Mouse (Mus musculus) liver, embryonic 14.5 days (tissue): Measurements from ENCODE around the gene Gpr142. TPM values are rescaled to one million over a fixed set of nuclear protein-coding genes. Genes with fewer than 3 reads are reported as not detected.
A peak's percentile ranks its signal among the peaks of the same experiment; 100 is the strongest.

Source experiments
- ATAC-seq: fragments of 200-750 bp; cut with Nextera tagmentation; 2 replicates; pipeline ENCODE4 v1.8.0; 2017; ENCODE audit warnings: moderate number of reproducible peaks, mild to moderate bottlenecking, moderate library complexity; ENCODE audit not compliant: insufficient read depth
- DNase-seq, 3 experiments: peaks; one replicate each; pipeline ENCODE4 v3.0.0-alpha.2; 2012 to 2013; ENCODE audit warnings: low read depth in 3 of 3, low spot score in 3 of 3
- H3K27ac ChIP-seq: fragments of 300-500 bp; sonication (generic); 2 replicates; pipeline ENCODE4 v1.5.1; 2014; ENCODE audit warnings: moderate library complexity, mild to moderate bottlenecking, control low read depth, inconsistent platforms
- H3K27me3 ChIP-seq: fragments of 300-500 bp; sonication (generic); 2 replicates; pipeline ENCODE4 v1.6.1; 2014; ENCODE audit warnings: mild to moderate bottlenecking, low read length, moderate library complexity; ENCODE audit not compliant: control insufficient read depth, insufficient read depth
- H3K36me3 ChIP-seq: fragments of 300-500 bp; sonication (generic); replicated peaks from 2 replicates; pipeline ENCODE4 v1.6.1; 2014; ENCODE audit warnings: low read depth; ENCODE audit not compliant: control insufficient read depth, insufficient read depth
- H3K4me1 ChIP-seq, 2 experiments: fragments of 200-500 bp in 1 of 2; fragments of 300-500 bp in 1 of 2; sonication (generic) in 1 of 2; replicated peaks; 2 replicates each; pipeline ENCODE4 v1.6.1; 2012 to 2014; ENCODE audit warnings: antibody characterized with exemption in 1 of 2, inconsistent platforms in 1 of 2, low read length in 1 of 2; ENCODE audit not compliant: control insufficient read depth in 2 of 2, insufficient read depth in 2 of 2
- H3K4me2 ChIP-seq: fragments of 300-500 bp; sonication (generic); 2 replicates; pipeline ENCODE4 v1.6.1; 2014; ENCODE audit warnings: low read depth, mild to moderate bottlenecking, control low read depth, moderate library complexity
- H3K4me3 ChIP-seq, 2 experiments: fragments of 200-500 bp in 1 of 2; fragments of 300-500 bp in 1 of 2; sonication (generic) in 1 of 2; 2 replicates each; pipeline ENCODE4 v1.5.1; 2012 to 2014; ENCODE audit warnings: low read depth in 2 of 2, low read length in 2 of 2, mild to moderate bottlenecking in 2 of 2, control low read depth in 1 of 2, inconsistent platforms in 1 of 2, moderate library complexity in 1 of 2; ENCODE audit not compliant: insufficient read depth in 1 of 2
- H3K9ac ChIP-seq: fragments of 300-500 bp; sonication (generic); replicated peaks from 2 replicates; pipeline ENCODE4 v1.6.1; 2014; ENCODE audit warnings: mild to moderate bottlenecking, control low read depth, moderate library complexity
- H3K9me3 ChIP-seq: fragments of 300-500 bp; sonication (generic); 2 replicates; pipeline ENCODE4 v1.6.1; 2016; ENCODE audit warnings: low read length, mixed read lengths; ENCODE audit not compliant: control insufficient read depth
- CTCF ChIP-seq: IDR thresholded peaks from 2 replicates; pipeline ENCODE4 v1.5.1; 2016; ENCODE audit warnings: antibody characterized with exemption, low read depth, control low read depth
- EP300 ChIP-seq: IDR thresholded peaks from 2 replicates; pipeline ENCODE4 v1.6.1; 2016; ENCODE audit warnings: antibody characterized with exemption, low read depth
- WGBS: fragments of 180-500 bp; shearing (Covaris S2); extraction: QIAGEN DNeasy Blood & Tissue Kit; methylation state at CpG from one replicate; pipeline ENCODE4 v1.1.7; 2014; ENCODE audit not compliant: insufficient replicate concordance; 5-methylcytosine and 5-hydroxymethylcytosine counted together
- polyA plus RNA-seq, 2 experiments: library from polyadenylated mRNA; depleted of rRNA in 1 of 2; stranded (reverse) in 1 of 2; unstranded in 1 of 2; fragments of >200 nt; fragmentation: Nextera tagmentation in 1 of 2; extraction: Ambion mirVana in 1 of 2; gene quantifications; 2 replicates each; pipeline versions ENCODE4 v1.2.1 to v1.2.3; 2012 to 2014

Gene Gpr142
- polyA plus RNA-seq, 2 experiments = not detected

DNA sequence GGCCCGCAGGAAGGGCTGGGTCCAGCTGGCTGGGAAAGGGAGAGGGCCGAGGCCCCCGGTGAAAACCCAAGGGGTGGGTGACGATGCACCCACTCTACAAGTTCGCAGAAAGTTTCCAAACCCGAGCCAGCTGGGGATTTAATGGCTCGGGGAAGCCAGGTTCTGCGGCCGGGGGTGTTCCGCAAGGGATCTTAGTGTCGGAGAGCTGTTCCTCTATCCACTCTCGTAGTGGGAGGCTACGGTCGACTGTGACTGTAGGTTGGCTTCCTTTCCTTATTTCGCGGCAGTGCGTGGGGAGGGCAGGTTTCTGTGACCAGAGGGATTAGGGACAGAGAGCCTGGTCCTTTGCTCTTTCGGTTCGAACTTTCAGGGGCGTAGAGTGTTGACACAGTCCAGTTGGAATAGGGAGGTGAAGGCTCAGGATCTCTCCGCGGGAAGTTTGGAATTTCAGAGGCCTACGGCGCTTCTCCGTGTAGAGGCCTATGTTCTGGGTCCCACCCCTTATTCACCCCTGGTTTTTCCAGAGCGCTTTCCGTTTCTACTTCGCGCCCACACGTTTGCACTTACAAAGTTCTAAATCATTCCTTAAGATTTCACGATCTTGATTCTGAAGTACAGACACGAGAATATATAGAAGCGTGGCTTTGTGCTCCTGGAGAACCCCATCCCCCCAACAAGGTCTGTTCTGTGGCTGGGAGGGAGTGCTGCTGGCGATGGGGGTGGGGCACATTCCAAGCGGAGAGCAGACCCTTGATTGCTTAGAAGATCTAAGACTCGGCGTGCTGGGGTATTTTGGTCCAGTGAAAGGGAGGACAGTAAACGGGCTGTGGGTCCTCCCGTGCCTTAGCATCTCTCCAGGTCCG, 53.8 kb downstream of the Gpr142 start:
- Histone ChIP-seq H3K36me3 (no peaks in the 10 kb centered on the region), H3K4me3 (peak overlapping the region; percentile 52 to 64), H3K27ac (no peak overlapping the region; the same call in 1 of the 2 replicates), H3K9ac (peak overlapping the region; percentile 37; the same call in 1 of the 2 replicates), H3K4me2 (peak overlapping the region; percentile 68), H3K27me3 (peaks cover 43% of the 10 kb centered on the region), H3K9me3 (no peaks in the 10 kb centered on the region), H3K4me1 (no peaks in the 10 kb centered on the region)
- DNase-seq (no peak), ATAC-seq (no peak)
- TF ChIP-seq EP300 (no peak), CTCF (no peak)
- 2% methylated on average over 40 of the region's 40 CpGs for WGBS

DNA sequence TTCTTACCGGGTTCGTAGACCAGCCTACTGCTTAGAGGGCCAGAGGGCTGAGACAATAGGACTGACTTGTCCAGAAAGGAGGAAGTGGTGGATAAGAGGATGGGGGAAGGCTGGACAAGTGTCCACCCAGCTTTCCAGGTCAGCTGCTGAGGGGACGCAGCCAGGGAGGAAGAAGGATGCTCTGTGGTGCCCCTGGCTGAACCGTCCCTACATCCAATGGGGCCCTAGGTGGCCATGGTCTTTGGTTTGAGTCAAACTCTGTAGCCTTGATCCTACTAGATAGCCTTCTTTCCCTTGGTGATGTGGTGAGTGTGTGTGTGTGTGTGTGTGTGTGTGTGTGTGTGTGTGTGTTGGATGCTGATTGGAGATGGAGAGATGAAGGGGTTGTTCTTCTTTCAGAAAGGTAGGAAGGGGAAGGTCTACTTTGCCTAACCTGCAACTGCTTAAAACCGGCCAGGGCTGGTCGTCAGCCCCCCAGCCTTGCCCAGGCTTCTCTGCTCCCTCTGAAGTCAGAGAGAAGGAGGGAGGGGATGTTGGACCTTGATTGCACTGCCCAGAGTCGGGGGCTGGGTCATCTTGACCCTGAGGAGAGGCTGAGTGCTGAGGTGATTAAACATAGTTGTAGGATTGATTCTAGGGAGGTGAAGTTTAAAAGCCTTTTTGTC, 54.6 kb downstream of the Gpr142 start:
- H3K9ac ChIP-seq = no peak overlapping the region
- no peak overlapping the region for H3K27ac ChIP-seq
- H3K4me3 ChIP-seq = peak overlapping the region; percentile 52 to 64
- WGBS = 23% methylated on average over 7 of the region's 7 CpGs
- peaks cover 43% of the 10 kb centered on the region for H3K27me3 ChIP-seq
- TF ChIP-seq EP300 (no peak), CTCF (no peak)
- ATAC-seq = no peak
- H3K9me3 ChIP-seq = no peaks in the 10 kb centered on the region
- no peaks in the 10 kb centered on the region for H3K4me1 ChIP-seq
- peak overlapping the region; percentile 68 for H3K4me2 ChIP-seq
- DNase-seq = no peak
- H3K36me3 ChIP-seq = no peaks in the 10 kb centered on the region

DNA sequence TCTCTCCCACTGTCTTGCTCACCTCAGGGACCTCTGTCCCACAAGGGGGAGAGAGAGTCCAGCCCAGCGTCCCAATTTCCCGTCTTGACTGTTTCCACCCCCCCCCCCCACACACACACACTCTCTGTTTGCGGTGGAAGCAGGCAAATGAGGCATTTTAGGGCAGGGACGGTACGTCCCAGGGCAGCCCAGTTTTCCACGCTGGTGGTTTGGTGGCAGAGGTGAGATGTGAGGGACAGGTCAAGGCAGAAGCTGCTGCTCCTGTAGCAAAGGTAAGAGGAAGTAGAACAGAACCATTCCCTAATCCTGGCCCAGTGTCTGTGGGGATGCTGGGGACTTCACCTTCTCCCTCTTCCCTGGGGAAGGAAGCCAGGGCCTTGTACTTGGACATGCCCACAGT, 55.9 kb downstream of the Gpr142 start:
- Histone ChIP-seq H3K9ac (no peak overlapping the region), H3K36me3 (no peaks in the 10 kb centered on the region), H3K27ac (no peak overlapping the region), H3K9me3 (no peaks in the 10 kb centered on the region), H3K27me3 (peaks cover 43% of the 10 kb centered on the region), H3K4me3 (no peak overlapping the region), H3K4me1 (no peaks in the 10 kb centered on the region), H3K4me2 (no peak overlapping the region)
- 52% methylated on average over 6 of the region's 6 CpGs for WGBS
- no peak for ATAC-seq
- DNase-seq = no peak
- TF ChIP-seq EP300 (no peak), CTCF (no peak)

DNA sequence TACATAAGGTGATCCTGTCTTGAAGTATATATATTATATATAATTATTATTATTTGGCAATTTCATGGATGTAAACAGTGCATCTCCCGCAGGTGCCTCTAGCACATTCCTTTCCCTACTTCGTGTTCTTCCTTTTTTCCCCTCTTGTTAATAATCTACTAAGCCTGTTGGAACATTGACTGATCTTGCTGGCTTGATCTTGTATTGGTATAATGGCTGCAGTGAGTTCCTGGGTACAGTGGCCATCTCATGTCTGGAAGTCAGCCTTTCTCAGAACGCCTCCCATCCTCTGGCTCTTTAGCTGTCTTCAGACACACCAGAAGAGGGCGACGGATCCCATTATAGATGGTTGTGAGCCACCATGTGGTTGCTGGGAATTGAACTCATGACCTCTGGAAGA, 57.4 kb downstream of the Gpr142 start:
- Histone ChIP-seq H3K27me3 (peaks cover 30% of the 10 kb centered on the region), H3K27ac (no peak overlapping the region), H3K4me1 (no peaks in the 10 kb centered on the region), H3K4me2 (no peak overlapping the region), H3K9me3 (no peaks in the 10 kb centered on the region), H3K9ac (no peak overlapping the region), H3K4me3 (no peak overlapping the region), H3K36me3 (no peaks in the 10 kb centered on the region)
- TF ChIP-seq EP300 (no peak), CTCF (0 out of 2 replicates have a peak, but pooled peaks have one; percentile 3)
- DNase-seq = no peak
- WGBS = 74% methylated on average over 5 of the region's 5 CpGs
- ATAC-seq = no peak

Other genes with a start within 250 kb of the Gpr142 start
- gene Rpl38, start 130.4 kb upstream of the Gpr142 start, polyA plus RNA-seq (2012; rRNA removed) = 758 and 1,654 TPM in 2 replicates
- gene Rpl38, start 130.4 kb upstream of the Gpr142 start, polyA plus RNA-seq (2014; fragmentation: Nextera tagmentation; extraction: Ambion mirVana) = 899 and 926 TPM in 2 replicates
- gene Ttyh2, start 123.5 kb upstream of the Gpr142 start, polyA plus RNA-seq (2012; rRNA removed) = 2.7 and 2.9 TPM in 2 replicates
- 6.4 and 6.5 TPM in 2 replicates for gene Ttyh2, start 123.5 kb upstream of the Gpr142 start, polyA plus RNA-seq (2014; fragmentation: Nextera tagmentation; extraction: Ambion mirVana)
- gene Dnaic2, start 71.5 kb upstream of the Gpr142 start, polyA plus RNA-seq (2012; rRNA removed) = 0.03 and 0.17 TPM in 2 replicates
- gene Dnaic2, start 71.5 kb upstream of the Gpr142 start, polyA plus RNA-seq (2014; fragmentation: Nextera tagmentation; extraction: Ambion mirVana) = not detected in 2 replicates
- gene Kif19a, start 33.5 kb upstream of the Gpr142 start, polyA plus RNA-seq (2012; rRNA removed) = 0.09 and 0.10 TPM in 2 replicates
- gene Kif19a, start 33.5 kb upstream of the Gpr142 start, polyA plus RNA-seq (2014; fragmentation: Nextera tagmentation; extraction: Ambion mirVana) = not detected in 2 replicates
- gene Btbd17, start 3.0 kb upstream of the Gpr142 start, polyA plus RNA-seq (2012; rRNA removed) = 0.10 TPM in 1 of 2 replicates, not detected in the other
- gene Btbd17, start 3.0 kb upstream of the Gpr142 start, polyA plus RNA-seq (2014; fragmentation: Nextera tagmentation; extraction: Ambion mirVana) = not detected in 2 replicates
- 4.8 and 5.0 TPM in 2 replicates for gene Gprc5c, start 52.2 kb downstream of the Gpr142 start, polyA plus RNA-seq (2012; rRNA removed)
- 8.0 and 9.8 TPM in 2 replicates for gene Gprc5c, start 52.2 kb downstream of the Gpr142 start, polyA plus RNA-seq (2014; fragmentation: Nextera tagmentation; extraction: Ambion mirVana)
- 2.1 and 3.1 TPM in 2 replicates for gene Cd300a, start 91.1 kb downstream of the Gpr142 start, polyA plus RNA-seq (2012; rRNA removed)
- 3.6 and 3.7 TPM in 2 replicates for gene Cd300a, start 91.1 kb downstream of the Gpr142 start, polyA plus RNA-seq (2014; fragmentation: Nextera tagmentation; extraction: Ambion mirVana)
- gene Cd300lb, start 135.5 kb downstream of the Gpr142 start, polyA plus RNA-seq (2012; rRNA removed) = 0.66 and 0.83 TPM in 2 replicates
- gene Cd300lb, start 135.5 kb downstream of the Gpr142 start, polyA plus RNA-seq (2014; fragmentation: Nextera tagmentation; extraction: Ambion mirVana) = 0.67 and 1.5 TPM in 2 replicates
- gene Cd300c, start 170.2 kb downstream of the Gpr142 start, polyA plus RNA-seq (2012; rRNA removed) = 0.18 TPM in 1 of 2 replicates, not detected in the other
- not detected in 2 replicates for gene Cd300c, start 170.2 kb downstream of the Gpr142 start, polyA plus RNA-seq (2014; fragmentation: Nextera tagmentation; extraction: Ambion mirVana)
- 0.75 and 0.89 TPM in 2 replicates for gene Cd300ld, start 191.0 kb downstream of the Gpr142 start, polyA plus RNA-seq (2012; rRNA removed)
- 0.63 and 1.1 TPM in 2 replicates for gene Cd300ld, start 191.0 kb downstream of the Gpr142 start, polyA plus RNA-seq (2014; fragmentation: Nextera tagmentation; extraction: Ambion mirVana)
- 3.7 and 4.8 TPM in 2 replicates for gene Cd300c2, start 203.0 kb downstream of the Gpr142 start, polyA plus RNA-seq (2012; rRNA removed)
- 7.6 and 7.8 TPM in 2 replicates for gene Cd300c2, start 203.0 kb downstream of the Gpr142 start, polyA plus RNA-seq (2014; fragmentation: Nextera tagmentation; extraction: Ambion mirVana)
- not detected in 2 replicates for gene Cd300ld2, start 217.3 kb downstream of the Gpr142 start, polyA plus RNA-seq (2012; rRNA removed)
- not detected in 2 replicates for gene Cd300ld2, start 217.3 kb downstream of the Gpr142 start, polyA plus RNA-seq (2014; fragmentation: Nextera tagmentation; extraction: Ambion mirVana)
- gene Cd300ld4, start 228.1 kb downstream of the Gpr142 start, polyA plus RNA-seq (2012; rRNA removed) = 0.09 and 0.10 TPM in 2 replicates
- not detected in 2 replicates for gene Cd300ld4, start 228.1 kb downstream of the Gpr142 start, polyA plus RNA-seq (2014; fragmentation: Nextera tagmentation; extraction: Ambion mirVana)
- gene Cd300ld5, start 238.8 kb downstream of the Gpr142 start, polyA plus RNA-seq (2012; rRNA removed) = 0.13 TPM in 1 of 2 replicates, not detected in the other
- not detected in 2 replicates for gene Cd300ld5, start 238.8 kb downstream of the Gpr142 start, polyA plus RNA-seq (2014; fragmentation: Nextera tagmentation; extraction: Ambion mirVana)
- gene Cd300ld3, start 249.5 kb downstream of the Gpr142 start, polyA plus RNA-seq (2012; rRNA removed) = 0.27 and 0.63 TPM in 2 replicates
- not detected in 2 replicates for gene Cd300ld3, start 249.5 kb downstream of the Gpr142 start, polyA plus RNA-seq (2014; fragmentation: Nextera tagmentation; extraction: Ambion mirVana)